Mouse (Mus musculus) pancreas, adult 10 weeks (tissue): ENCODE measurements around the gene Atp8b4. TPM values are rescaled to one million over a fixed set of nuclear protein-coding genes. Genes with fewer than 3 reads are reported as not detected.

ENCODE experiments used
- polyA plus RNA-seq: library from polyadenylated mRNA; stranded (reverse); fragments of 350-450 nt; fragmentation: Illumina TruSeq; extraction: RNeasy Lipid Tissue Mini Kit (QIAGEN cat#74804); gene quantifications from one replicate; pipeline ENCODE4 v1.2.3, GENCODE M21; 2015; ENCODE audit warnings: low read depth, low replicate concordance; ENCODE audit not compliant: insufficient read depth

Atp8b4 gene
- polyA plus RNA-seq, result 0.18 TPM

GRCm38 (mm10) chr2:126500521-126500920, at the start of gene Atp8b4:
Gene Atp8b4 (minus strand): TSS chr2:126500674.

Other genes starting within 250 kb of the Atp8b4 start
- not detected for gene Slc27a2, start 51.7 kb upstream of the Atp8b4 start, polyA plus RNA-seq
- gene Hdc, start 118.6 kb upstream of the Atp8b4 start, polyA plus RNA-seq, result 0.66 TPM
- 3.4 TPM for gene Gabpb1, start 175.7 kb upstream of the Atp8b4 start, polyA plus RNA-seq
- 9.6 TPM for gene Usp8, start 206.7 kb upstream of the Atp8b4 start, polyA plus RNA-seq